Mouse (Mus musculus) fat pad, adult 2 months (tissue): ENCODE data around the gene Ephb1.

ENCODE experiments used
- DNase-seq: peaks from one replicate; pipeline ENCODE4 v3.0.0-alpha.2; 2011; ENCODE audit warnings: low read depth, low spot score; ENCODE audit errors: extremely low read depth

Ephb1 gene

GRCm38 (mm10) chr9:102352186-102353055 is 2.1 kb downstream of the Ephb1 start:
- no peak for DNase-seq

GRCm38 (mm10) chr9:102351721-102352120 is 2.8 kb downstream of the Ephb1 start:
- DNase-seq: no peak

GRCm38 (mm10) chr9:102351221-102351620 is 3.3 kb downstream of the Ephb1 start:
- DNase-seq: no peak

- DNase-seq: no peak
Measured at GRCm38 (mm10) chr9:102350696-102351095, 3.8 kb downstream of the Ephb1 start.

- no peak for DNase-seq
Measured at GRCm38 (mm10) chr9:102350076-102350475, 4.4 kb downstream of the Ephb1 start.

- DNase-seq: no peak
Measured at GRCm38 (mm10) chr9:102346801-102347200, 7.7 kb downstream of the Ephb1 start.

- no peak for DNase-seq
Measured at GRCm38 (mm10) chr9:102345474-102345873, 9.0 kb downstream of the Ephb1 start.

- no peak for DNase-seq
Measured at GRCm38 (mm10) chr9:102345047-102345446, 9.4 kb downstream of the Ephb1 start.

GRCm38 (mm10) chr9:102344086-102344930 is 10.2 kb downstream of the Ephb1 start:
- DNase-seq: no peak

GRCm38 (mm10) chr9:102343061-102343460 is 11.4 kb downstream of the Ephb1 start:
- DNase-seq: no peak

- no peak for DNase-seq
Measured at GRCm38 (mm10) chr9:102342026-102342425, 12.5 kb downstream of the Ephb1 start.

GRCm38 (mm10) chr9:102340768-102341167 is 13.7 kb downstream of the Ephb1 start:
- DNase-seq: no peak

- DNase-seq: no peak
Measured at GRCm38 (mm10) chr9:102335571-102336282, 18.8 kb downstream of the Ephb1 start.

- DNase-seq: no peak
Measured at GRCm38 (mm10) chr9:102330266-102331060, 24.0 kb downstream of the Ephb1 start.

- DNase-seq: no peak
Measured at GRCm38 (mm10) chr9:102327625-102328150, 26.8 kb downstream of the Ephb1 start.

- DNase-seq: no peak
Measured at GRCm38 (mm10) chr9:102315436-102315835, 39.1 kb downstream of the Ephb1 start.

- DNase-seq: no peak
Measured at GRCm38 (mm10) chr9:102314795-102315194, 39.7 kb downstream of the Ephb1 start.

- no peak for DNase-seq
Measured at GRCm38 (mm10) chr9:102310431-102310830, 44.1 kb downstream of the Ephb1 start.

GRCm38 (mm10) chr9:102309278-102309677 is 45.2 kb downstream of the Ephb1 start:
- no peak for DNase-seq

GRCm38 (mm10) chr9:102307656-102308055 is 46.8 kb downstream of the Ephb1 start:
- DNase-seq: no peak
